Mouse (Mus musculus): ENCODE data around the gene 5830473C10Rik. TPM values are rescaled to one million over a fixed set of nuclear protein-coding genes. Genes with fewer than 3 reads are reported as not detected.
"Not testable (repeated sequence)": the region's sequence is repeated elsewhere in the genome, so short reads cannot be mapped to it uniquely, and the experiment has no call there.

Gene 5830473C10Rik
- polyA plus RNA-seq, 1 experiment from 2014 or later, result 0.35 TPM

DNA sequence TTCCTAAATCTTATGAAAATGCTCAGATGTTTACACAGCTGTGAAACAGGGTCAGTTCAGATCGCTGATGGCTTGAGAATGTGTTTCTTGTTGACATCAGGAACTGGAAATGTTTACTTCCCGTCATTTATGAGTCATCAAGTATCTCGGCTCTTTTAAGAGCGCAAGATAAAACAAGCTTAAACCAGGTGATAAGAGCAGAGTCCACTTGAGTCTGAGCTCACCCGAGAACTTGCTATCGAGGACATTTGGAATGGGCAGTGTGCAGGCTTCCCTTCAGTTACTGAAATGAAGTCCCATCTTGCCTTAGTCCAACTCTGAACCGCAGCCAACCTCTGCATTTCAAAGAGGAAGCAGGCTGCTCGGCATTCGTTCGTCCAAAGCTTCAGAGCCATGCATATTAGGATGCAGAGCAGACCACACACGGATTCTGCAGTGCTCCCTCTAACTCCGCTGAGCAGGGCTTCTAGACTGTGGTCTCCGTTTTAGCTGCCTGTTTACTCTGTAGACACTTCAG, 42.6 kb downstream of the 5830473C10Rik start:
- Histone ChIP-seq H3K27ac (ENCODE audit: low read depth, low read length) (peak overlapping the region; percentile 57; the same call in 1 of the 2 replicates), H3K4me3 (ENCODE audit: low read depth, low read length) (no peak overlapping the region), H3K4me1 (replicated peaks; ENCODE audit: control insufficient read depth, insufficient read depth, low read length) (peaks cover 5% of the 10 kb centered on the region; the same call in 1 of the 2 replicates), H3K4me2 (replicated peaks; ENCODE audit: low read depth) (no peak overlapping the region), H3K9ac (ENCODE audit: low read depth, low read length) (no peak overlapping the region; the same call in 1 of the 2 replicates), H3K9me3 (ENCODE audit: control insufficient read depth) (no peaks in the 10 kb centered on the region), H3K36me3 (ENCODE audit: control insufficient read depth, insufficient read depth) (peaks cover 5% of the 10 kb centered on the region), H3K27me3 (replicated peaks; ENCODE audit: control insufficient read depth, insufficient read depth, low read length) (no peaks in the 10 kb centered on the region)
- ATAC-seq, result peak; percentile 83
- 12% methylated on average over 13 of the region's 13 CpGs for WGBS
- no peak for TF ChIP-seq CTCF (IDR thresholded peaks at IDR 0.05; ENCODE audit: low read depth)

DNA sequence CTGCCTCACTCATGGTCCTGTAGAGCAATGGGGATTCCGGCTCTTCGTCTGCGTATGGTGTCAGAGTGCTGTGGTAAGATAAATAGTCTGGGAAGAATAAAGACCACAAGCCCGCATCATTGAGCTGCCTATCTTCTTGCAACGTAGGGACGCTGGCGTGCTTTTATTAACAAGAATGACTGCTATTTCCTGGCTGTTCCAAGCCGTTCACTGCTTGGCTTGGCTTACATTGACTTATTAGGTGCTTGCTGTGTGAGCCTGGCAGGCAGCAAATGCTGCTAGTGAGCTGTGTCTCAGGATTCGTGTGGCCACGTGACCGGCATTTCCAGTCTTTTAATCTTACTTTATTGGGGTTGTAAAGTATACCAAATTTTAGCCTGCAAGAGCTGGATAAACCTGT, 48.0 kb downstream of the 5830473C10Rik start:
- H3K4me3 ChIP-seq (ENCODE audit: low read depth, low read length), result no peak overlapping the region
- 17% methylated on average over 11 of the region's 11 CpGs for WGBS
- H3K27me3 ChIP-seq (replicated peaks; ENCODE audit: control insufficient read depth, insufficient read depth, low read length), result no peaks in the 10 kb centered on the region
- no peak overlapping the region for H3K27ac ChIP-seq (ENCODE audit: low read depth, low read length)
- no peak for TF ChIP-seq CTCF (IDR thresholded peaks at IDR 0.05; ENCODE audit: low read depth)
- peaks cover 9% of the 10 kb centered on the region for H3K36me3 ChIP-seq (ENCODE audit: control insufficient read depth, insufficient read depth)
- no peak for ATAC-seq
- 0 out of 2 replicates have a peak, but pooled peaks cover 5% of the 10 kb centered on the region for H3K4me1 ChIP-seq (replicated peaks; ENCODE audit: control insufficient read depth, insufficient read depth, low read length)
- H3K4me2 ChIP-seq (replicated peaks; ENCODE audit: low read depth), result no peak overlapping the region
- H3K9ac ChIP-seq (ENCODE audit: low read depth, low read length), result no peak overlapping the region
- H3K9me3 ChIP-seq (ENCODE audit: control insufficient read depth), result no peaks in the 10 kb centered on the region

DNA sequence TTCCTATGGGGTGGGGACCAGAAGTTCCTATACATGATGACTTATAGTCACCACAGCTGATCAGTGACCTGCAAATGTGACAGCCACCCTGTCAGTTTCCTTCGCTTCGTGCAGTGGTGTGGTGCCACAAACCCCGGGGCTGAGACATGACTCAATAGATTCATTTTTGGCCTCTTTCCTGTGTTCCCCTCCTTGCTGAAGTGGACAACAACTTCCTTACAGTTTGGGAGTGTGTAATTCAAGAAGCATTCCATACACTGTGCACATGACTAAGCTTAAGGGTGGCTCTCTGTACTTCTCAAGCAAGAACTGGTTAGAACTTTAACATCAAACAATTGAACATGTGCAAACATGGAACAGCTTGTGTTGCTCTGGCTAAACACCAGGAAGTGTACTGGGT, 50.5 kb downstream of the 5830473C10Rik start:
- no peak for TF ChIP-seq CTCF (IDR thresholded peaks at IDR 0.05; ENCODE audit: low read depth)
- Histone ChIP-seq H3K4me1 (replicated peaks; ENCODE audit: control insufficient read depth, insufficient read depth, low read length) (0 out of 2 replicates have a peak, but pooled peaks cover 5% of the 10 kb centered on the region), H3K27me3 (replicated peaks; ENCODE audit: control insufficient read depth, insufficient read depth, low read length) (no peaks in the 10 kb centered on the region), H3K4me3 (ENCODE audit: low read depth, low read length) (no peak overlapping the region), H3K36me3 (ENCODE audit: control insufficient read depth, insufficient read depth) (peaks cover 18% of the 10 kb centered on the region), H3K27ac (ENCODE audit: low read depth, low read length) (peak overlapping the region; percentile 77), H3K9ac (ENCODE audit: low read depth, low read length) (no peak overlapping the region), H3K9me3 (ENCODE audit: control insufficient read depth) (no peaks in the 10 kb centered on the region), H3K4me2 (replicated peaks; ENCODE audit: low read depth) (no peak overlapping the region)
- peak; percentile 37 for ATAC-seq
- 70% methylated on average over 3 of the region's 3 CpGs for WGBS

DNA sequence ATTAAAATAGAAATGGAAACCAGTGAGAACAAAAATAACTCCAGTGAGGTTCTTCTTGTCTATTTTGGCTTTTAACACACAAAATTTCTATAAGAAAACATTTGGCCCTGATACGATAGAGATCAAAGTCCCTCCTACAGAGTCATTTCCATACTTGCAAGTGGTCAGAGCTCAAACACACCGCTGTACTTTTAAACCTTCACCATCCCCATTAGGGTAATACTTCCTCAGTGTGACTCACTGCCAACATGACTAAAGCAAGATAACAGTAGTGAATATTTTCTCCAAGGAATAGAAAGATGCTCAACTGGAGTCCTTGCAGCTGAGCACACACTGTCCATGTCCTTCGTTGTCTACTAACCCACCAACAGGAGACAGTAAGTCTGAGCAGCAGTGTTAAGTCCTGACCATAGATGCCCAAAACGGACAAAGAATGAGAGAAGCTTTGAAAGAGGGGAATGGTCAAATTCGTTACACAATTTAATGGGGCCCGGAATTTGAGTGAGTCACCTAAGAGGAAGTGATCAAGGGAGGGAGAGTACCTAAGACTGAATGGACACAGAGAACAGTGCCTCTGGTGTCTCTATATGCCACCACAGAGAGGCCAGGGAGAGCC, 51.2 kb downstream of the 5830473C10Rik start:
- no peak overlapping the region for H3K4me3 ChIP-seq (ENCODE audit: low read depth, low read length)
- H3K9ac ChIP-seq (ENCODE audit: low read depth, low read length), result no peak overlapping the region
- no peaks in the 10 kb centered on the region for H3K9me3 ChIP-seq (ENCODE audit: control insufficient read depth)
- peak overlapping the region; percentile 77 for H3K27ac ChIP-seq (ENCODE audit: low read depth, low read length)
- WGBS, result 52% methylated on average over 6 of the region's 6 CpGs
- H3K36me3 ChIP-seq (ENCODE audit: control insufficient read depth, insufficient read depth), result peaks cover 21% of the 10 kb centered on the region
- H3K4me1 ChIP-seq (replicated peaks; ENCODE audit: control insufficient read depth, insufficient read depth, low read length), result 0 out of 2 replicates have a peak, but pooled peaks cover 5% of the 10 kb centered on the region
- no peak for TF ChIP-seq CTCF (IDR thresholded peaks at IDR 0.05; ENCODE audit: low read depth)
- H3K4me2 ChIP-seq (replicated peaks; ENCODE audit: low read depth), result no peak overlapping the region
- H3K27me3 ChIP-seq (replicated peaks; ENCODE audit: control insufficient read depth, insufficient read depth, low read length), result no peaks in the 10 kb centered on the region
- peak; percentile 94 for ATAC-seq

DNA sequence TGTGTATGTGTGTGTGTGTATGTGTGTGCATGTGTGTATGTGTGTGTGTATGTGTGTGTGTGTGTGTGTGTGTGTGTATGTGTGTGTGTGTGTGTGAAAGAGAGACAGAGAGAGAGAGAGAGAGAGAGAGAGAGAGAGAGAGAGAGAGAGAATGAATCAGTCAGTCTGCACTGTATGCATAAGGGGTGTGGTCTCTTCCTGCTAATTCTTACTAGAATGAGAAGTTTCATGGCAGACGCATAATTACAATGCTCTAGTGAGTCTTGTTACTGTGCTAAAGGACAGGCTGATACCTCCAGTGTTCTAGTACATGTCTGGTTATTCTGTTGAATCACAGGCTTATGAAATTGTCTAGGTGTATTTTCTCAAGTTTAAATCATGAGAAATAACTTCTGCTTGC, 51.8 kb downstream of the 5830473C10Rik start:
- not testable (repeated sequence) for H3K4me2 ChIP-seq (replicated peaks; ENCODE audit: low read depth); H3K9ac ChIP-seq (ENCODE audit: low read depth, low read length); H3K27me3 ChIP-seq (replicated peaks; ENCODE audit: control insufficient read depth, insufficient read depth, low read length); H3K4me1 ChIP-seq (replicated peaks; ENCODE audit: control insufficient read depth, insufficient read depth, low read length); H3K4me3 ChIP-seq (ENCODE audit: low read depth, low read length); H3K9me3 ChIP-seq (ENCODE audit: control insufficient read depth)
- peak; percentile 62 for ATAC-seq
- Histone ChIP-seq H3K27ac (ENCODE audit: low read depth, low read length) (peak overlapping the region; percentile 77), H3K36me3 (ENCODE audit: control insufficient read depth, insufficient read depth) (peaks cover 21% of the 10 kb centered on the region)
- WGBS, result 47% methylated on average over 1 of the region's 1 CpGs

DNA sequence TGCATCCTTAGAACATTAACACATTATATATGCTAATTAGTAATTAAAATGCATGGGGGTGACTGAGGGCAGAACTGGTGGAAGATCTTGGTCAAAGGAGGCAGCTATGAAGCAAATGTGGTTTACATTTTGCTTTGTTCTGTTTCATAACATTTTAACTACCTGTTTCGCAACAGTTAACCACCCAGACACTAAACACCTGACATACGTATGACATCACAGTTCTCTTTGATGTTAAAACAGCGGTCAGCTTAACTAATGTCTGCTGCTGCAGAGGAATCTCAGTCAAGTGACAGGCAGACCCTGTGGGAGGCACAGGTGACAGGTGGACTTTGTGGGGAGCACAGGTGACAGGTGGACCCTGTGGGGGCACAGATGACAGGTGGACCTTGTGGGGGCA, 57.0 kb downstream of the 5830473C10Rik start:
- Histone ChIP-seq H3K9me3 (ENCODE audit: control insufficient read depth) (no peaks in the 10 kb centered on the region), H3K4me1 (replicated peaks; ENCODE audit: control insufficient read depth, insufficient read depth, low read length) (0 out of 2 replicates have a peak, but pooled peaks cover 3% of the 10 kb centered on the region), H3K4me2 (replicated peaks; ENCODE audit: low read depth) (no peak overlapping the region), H3K27me3 (replicated peaks; ENCODE audit: control insufficient read depth, insufficient read depth, low read length) (no peaks in the 10 kb centered on the region), H3K4me3 (ENCODE audit: low read depth, low read length) (no peak overlapping the region), H3K36me3 (ENCODE audit: control insufficient read depth, insufficient read depth) (peaks cover 20% of the 10 kb centered on the region; the same call in 1 of the 2 replicates), H3K27ac (ENCODE audit: low read depth, low read length) (peak overlapping the region; percentile 9; the same call in 1 of the 2 replicates), H3K9ac (ENCODE audit: low read depth, low read length) (no peak overlapping the region)
- 51% methylated on average over 3 of the region's 3 CpGs for WGBS
- TF ChIP-seq CTCF (IDR thresholded peaks at IDR 0.05; ENCODE audit: low read depth), result no peak
- 0 out of 2 replicates have a peak, but pooled peaks have one; percentile 24 for ATAC-seq

Data from intestine, postnatal 0 days (tissue).